In the genomic region with DNA sequence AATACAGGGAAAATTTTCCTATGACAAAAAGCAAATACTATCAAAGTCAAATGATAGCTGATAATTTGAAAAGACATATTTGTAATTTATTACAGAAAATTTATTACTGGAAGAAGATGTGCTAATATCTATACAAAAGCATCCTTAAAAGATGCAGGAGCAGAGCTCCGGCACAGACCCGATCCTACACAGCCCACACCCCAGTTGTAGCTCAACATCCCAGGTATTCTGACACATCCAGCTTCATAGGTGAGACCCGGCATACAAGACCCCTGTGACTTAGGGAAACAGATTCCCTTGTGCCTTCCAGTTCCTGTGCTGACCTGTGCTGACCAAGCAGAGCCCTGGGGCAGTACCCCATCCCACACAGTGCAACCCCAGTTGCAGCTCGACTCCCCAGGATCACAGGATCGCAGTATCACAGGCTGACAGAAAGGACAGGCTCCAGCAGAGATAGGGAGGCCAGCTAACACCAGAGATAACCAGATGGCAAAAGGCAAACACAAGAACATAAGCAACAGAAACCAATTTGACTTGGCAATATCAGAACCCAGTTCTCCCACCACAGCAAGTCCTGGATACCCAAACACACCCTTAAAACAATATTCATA, we compare ENCODE assay signal across 33 mouse cellular contexts. TPM values are rescaled to one million over a fixed set of nuclear protein-coding genes. Genes with fewer than 3 reads are reported as not detected.
DNase-seq lines count a peak whose midpoint lies in the region; ATAC-seq and TF ChIP-seq lines count a peak whose summit lies in the region.
"Had no signal": no experiment of that assay in that cellular context is flagged by ENCODE, and none has a peak within 500 bp of the region (broad histone marks: within the 10 kb centered on the region; RNA-seq: fewer than 3 reads in every experiment).

No protein-coding gene starts in this region.

- peak overlapping the region; percentile 26; the same call in 1 of the 2 replicates for H3K4me2 ChIP-seq in liver, embryonic 14.5 days (ENCODE audit: low read depth)
- H3K4me2 ChIP-seq: embryonic facial prominence, embryonic 15.5 days; forebrain, embryonic 15.5 days; hindbrain, embryonic 15.5 days; kidney, embryonic 15.5 days; limb, embryonic 12.5 days had no signal

- peak; percentile 77 for DNase-seq in heart, embryonic 10.5 days (ENCODE audit: low spot score)
- DNase-seq in heart, adult 11 months, result no peak
- peak in 2 of 3 experiments; percentile 41 to 42 for DNase-seq in liver, embryonic 14.5 days (ENCODE audit: low read depth in 3 of 3, low spot score in 3 of 3)
- no peak for DNase-seq in retina, embryonic 14.5 days (ENCODE audit: low spot score)
- DNase-seq in cerebellum, adult 18-20 months, result no peak
- DNase-seq in cerebellum, postnatal 14 days, result no peak
- DNase-seq: adrenal gland, adult 8-10 months; cerebellum, postnatal 10 days; gastrocnemius, postnatal 25 days; heart, adult 18-20 months; heart, postnatal 14 days; kidney, adult 18-20 months; kidney, postnatal 25 days; lung, adult 18-20 months; lung, postnatal 4 days; right cerebral cortex, adult 18-20 months; right cerebral cortex, postnatal 4 days; thymus, adult 18-20 months; thymus, postnatal 25 days had no signal

- peak; percentile 79; the same call in 1 of the 2 replicates for ATAC-seq in erythroid progenitor cell, adult 5-6 weeks (replicated peaks; ENCODE audit: low FRiP score, poor library complexity, severe bottlenecking)
- ATAC-seq in liver, embryonic 14.5 days (ENCODE audit: insufficient read depth), result peak; percentile 100
- peak; percentile 73 for ATAC-seq in megakaryocyte-erythroid progenitor cell, adult 5-6 weeks (replicated peaks; ENCODE audit: low FRiP score, low TSS enrichment, poor library complexity, severe bottlenecking)
- ATAC-seq: forebrain, embryonic 15.5 days; inflammation-experienced regulatory T-cells, adult 6 months; lung, postnatal 0 days; midbrain, embryonic 16.5 days had no signal

- H3K4me1 ChIP-seq in heart, embryonic 10.5 days, result no peaks in the 10 kb centered on the region
- peaks cover 3 to 9% of the 10 kb centered on the region in 2 experiments; a peak in 3 of 4 replicates for H3K4me1 ChIP-seq in liver, embryonic 14.5 days (replicated peaks; ENCODE audit: control insufficient read depth in 2 of 2, insufficient read depth in 2 of 2, low read length in 1 of 2)
- H3K4me1 ChIP-seq: embryonic facial prominence, embryonic 10.5 days; embryonic facial prominence, embryonic 15.5 days; forebrain, embryonic 10.5 days; forebrain, embryonic 15.5 days; hindbrain, embryonic 10.5 days; hindbrain, embryonic 15.5 days; kidney, embryonic 15.5 days; limb, embryonic 12.5 days had no signal

- peak; percentile 89 for TF ChIP-seq EP300 in liver, embryonic 14.5 days (IDR thresholded peaks at IDR 0.05; ENCODE audit: low read depth)

- H3K9me3 ChIP-seq in heart, embryonic 10.5 days, result no peaks in the 10 kb centered on the region
- no peaks in the 10 kb centered on the region for H3K9me3 ChIP-seq in liver, embryonic 14.5 days (ENCODE audit: control insufficient read depth, low read length)
- H3K9me3 ChIP-seq: embryonic facial prominence, embryonic 10.5 days; embryonic facial prominence, embryonic 15.5 days; forebrain, embryonic 10.5 days; forebrain, embryonic 15.5 days; hindbrain, embryonic 10.5 days; hindbrain, embryonic 15.5 days; kidney, embryonic 15.5 days; limb, embryonic 12.5 days had no signal

- no peaks in the 10 kb centered on the region for H3K27me3 ChIP-seq in heart, embryonic 10.5 days (ENCODE audit: insufficient read depth, poor library complexity, severe bottlenecking)
- H3K27me3 ChIP-seq in liver, embryonic 14.5 days (ENCODE audit: control insufficient read depth, insufficient read depth, low read length), result no peaks in the 10 kb centered on the region
- H3K27me3 ChIP-seq: CH12.LX; embryonic facial prominence, embryonic 15.5 days; forebrain, embryonic 15.5 days; hindbrain, embryonic 15.5 days; kidney, embryonic 15.5 days; limb, embryonic 12.5 days had no signal

- no peak overlapping the region for H3K4me3 ChIP-seq in heart, embryonic 10.5 days
- no peak overlapping the region for H3K4me3 ChIP-seq in liver, embryonic 14.5 days (ENCODE audit: insufficient read depth in 1 of 2, low read depth in 2 of 2, low read length in 2 of 2)
- H3K4me3 ChIP-seq: embryonic facial prominence, embryonic 10.5 days; embryonic facial prominence, embryonic 15.5 days; forebrain, embryonic 10.5 days; forebrain, embryonic 15.5 days; hindbrain, embryonic 10.5 days; hindbrain, embryonic 15.5 days; kidney, embryonic 15.5 days; limb, embryonic 12.5 days had no signal

- 79% methylated on average over 5 of the region's 5 CpGs for WGBS in heart, embryonic 10.5 days
- WGBS in liver, embryonic 14.5 days (ENCODE audit: insufficient replicate concordance), result 67% methylated on average over 5 of the region's 5 CpGs

- no peak overlapping the region for H3K27ac ChIP-seq in heart, embryonic 10.5 days
- H3K27ac ChIP-seq in liver, embryonic 14.5 days, result no peak overlapping the region; the same call in 1 of the 2 replicates
- H3K27ac ChIP-seq: embryonic facial prominence, embryonic 10.5 days; embryonic facial prominence, embryonic 15.5 days; forebrain, embryonic 10.5 days; forebrain, embryonic 15.5 days; hindbrain, embryonic 10.5 days; hindbrain, embryonic 15.5 days; kidney, embryonic 15.5 days; limb, embryonic 12.5 days had no signal

- no peak overlapping the region for H3K9ac ChIP-seq in liver, embryonic 14.5 days (replicated peaks)
- H3K9ac ChIP-seq: embryonic facial prominence, embryonic 15.5 days; forebrain, embryonic 15.5 days; hindbrain, embryonic 15.5 days; kidney, embryonic 15.5 days; limb, embryonic 12.5 days had no signal

- TF ChIP-seq CTCF in liver, embryonic 14.5 days (IDR thresholded peaks at IDR 0.05; ENCODE audit: low read depth), result no peak

- H3K36me3 ChIP-seq in heart, embryonic 10.5 days, result peaks cover 19% of the 10 kb centered on the region
- H3K36me3 ChIP-seq in liver, embryonic 14.5 days (replicated peaks; ENCODE audit: control insufficient read depth, insufficient read depth, low read depth), result peaks cover 4% of the 10 kb centered on the region; the same call in 1 of the 2 replicates

RNA-seq across cellular contexts. Expression of gene Trmt11, which starts 22.8 kb away (rescaled TPM):
- 23.1 and 30.3 TPM in 2 replicates for polyA plus RNA-seq in heart, embryonic 10.5 days (2016; fragmentation: Nextera tagmentation; extraction: Ambion mirVana)
- 9.6 and 13.0 TPM in 2 replicates for total RNA-seq in erythroid progenitor cell, adult 5-6 weeks (2015; ENCODE audit: low replicate concordance)
- 11.4 and 26.8 TPM in 2 replicates for total RNA-seq in erythroid progenitor cell, adult 5-6 weeks (2017; ENCODE audit: low replicate concordance)
- 3.0 and 4.7 TPM in 2 replicates for polyA plus RNA-seq in liver, embryonic 14.5 days (2012; rRNA removed)
- polyA plus RNA-seq in liver, embryonic 14.5 days (2014; fragmentation: Nextera tagmentation; extraction: Ambion mirVana), result 17.9 and 20.0 TPM in 2 replicates
- total RNA-seq in megakaryocyte-erythroid progenitor cell, adult 5-6 weeks (2014; fragmentation: Nextera tagmentation), result 34.8 and 46.2 TPM in 2 replicates
- total RNA-seq in megakaryocyte-erythroid progenitor cell, adult 5-6 weeks (2017), result 37.8 and 45.0 TPM in 2 replicates

RNA-seq across cellular contexts. Expression of gene Hint3, which starts 51.7 kb away (rescaled TPM):
- 17.1 and 26.8 TPM in 2 replicates for polyA plus RNA-seq in heart, embryonic 10.5 days (2016; fragmentation: Nextera tagmentation; extraction: Ambion mirVana)
- 12.6 and 15.5 TPM in 2 replicates for total RNA-seq in erythroid progenitor cell, adult 5-6 weeks (2015; ENCODE audit: low replicate concordance)
- 11.9 and 17.5 TPM in 2 replicates for total RNA-seq in erythroid progenitor cell, adult 5-6 weeks (2017; ENCODE audit: low replicate concordance)
- 2.7 and 5.5 TPM in 2 replicates for polyA plus RNA-seq in liver, embryonic 14.5 days (2012; rRNA removed)
- polyA plus RNA-seq in liver, embryonic 14.5 days (2014; fragmentation: Nextera tagmentation; extraction: Ambion mirVana), result 17.5 and 18.1 TPM in 2 replicates
- total RNA-seq in megakaryocyte-erythroid progenitor cell, adult 5-6 weeks (2014; fragmentation: Nextera tagmentation), result 13.0 and 15.8 TPM in 2 replicates
- total RNA-seq in megakaryocyte-erythroid progenitor cell, adult 5-6 weeks (2017), result 4.5 and 13.7 TPM in 2 replicates

Comparison
In these comparisons a context has a peak if more than half of its experiments do, and no peak if none do; other contexts are left out.
1. DNase-seq: peak in heart, embryonic 10.5 days (single experiment) and liver, embryonic 14.5 days (2 of 3); none in heart, adult 11 months (single experiment), retina, embryonic 14.5 days (single experiment), cerebellum, adult 18-20 months (0 of 2) and cerebellum, postnatal 14 days (0 of 2).
2. Peak in every context shown above with its lines, with median percentiles within 50 percentile points of each other: ATAC-seq.